Mouse (Mus musculus) macrophage (primary cell): ENCODE results near the gene Hypk. TPM values are rescaled to one million over a fixed set of nuclear protein-coding genes. Genes with fewer than 3 reads are reported as not detected.

Source experiments
- H3K27ac ChIP-seq: fragments of 350-480 bp; formaldehyde crosslinking; 2 replicates; pipeline ENCODE4 v1.9.0; 2021
- H3K36me3 ChIP-seq: fragments of 350-480 bp; formaldehyde crosslinking; 2 replicates; pipeline ENCODE4 v1.9.0; 2021; ENCODE audit errors: inconsistent target
- H3K4me3 ChIP-seq: fragments of 350-480 bp; formaldehyde crosslinking; 2 replicates; pipeline ENCODE4 v1.9.0; 2021; ENCODE audit errors: inconsistent target
- H3K79me2 ChIP-seq: fragments of 350-480 bp; formaldehyde crosslinking; 2 replicates; pipeline ENCODE4 v1.9.0; 2021; ENCODE audit errors: inconsistent target
- WGBS: methylation state at CpG from one replicate; pipeline ENCODE4 v1.1.7; 2026; ENCODE audit warnings: inconsistent platforms; ENCODE audit not compliant: missing documents; 5-methylcytosine and 5-hydroxymethylcytosine counted together
- polyA plus RNA-seq: library from polyadenylated mRNA; stranded (reverse); fragments of 250-400 nt; gene quantifications from 3 replicates; pipeline ENCODE4 v1.2.4, GENCODE M21; 2018; ENCODE audit warnings: inconsistent platforms
- total RNA-seq, 78 experiments: library from RNA; depleted of rRNA; stranded (reverse); fragments of 250-400 nt; gene quantifications; 1 replicate in 9 of 78; 2 replicates in 24 of 78; 3 replicates in 43 of 78; 4 replicates in 2 of 78; pipeline ENCODE4 v1.2.4; 2018; ENCODE audit warnings: inconsistent platforms in 56 of 78

Gene Hypk
- total RNA-seq (2018; cell fraction: chromatin; rRNA removed): 100 to 1,000 TPM in 2 of 26 experiments, 10 to 100 TPM in 24; 27.9 to 101 (median 70.4) TPM
- total RNA-seq (2018; cell fraction: cytosol; rRNA removed): 10 to 100 TPM in 2 of 26 experiments, 1 to 10 TPM in 24; 1.1 to 20.3 (median 4.7) TPM
- total RNA-seq (2018; cell fraction: nucleus; rRNA removed): 10 to 100 TPM; 20.7 to 70.6 (median 39.9) TPM
- polyA plus RNA-seq: 13.5 to 25.3 TPM (median 20.5 TPM) in 3 replicates

- H3K27ac ChIP-seq: peak within 1 kb of the TSS; percentile 32; the same call in 1 of the 2 replicates
- H3K36me3 ChIP-seq: peaks cover 14% of the 10 kb centered on the region; the same call in 1 of the 2 replicates
- peaks cover 52% of the 10 kb centered on the region for H3K79me2 ChIP-seq
- H3K4me3 ChIP-seq: no peak within 1 kb of the TSS
- 77% methylated on average over 4 of the region's 4 CpGs for WGBS
Measured at GRCm38 (mm10) chr2:121452990-121453389, at the start of gene Hypk. Gene Hypk, plus strand, starts transcription at chr2:121453290.

- H3K36me3 ChIP-seq: no peaks in the 10 kb centered on the region
- H3K79me2 ChIP-seq: no peaks in the 10 kb centered on the region
- H3K4me3 ChIP-seq: no peak overlapping the region
- H3K27ac ChIP-seq: no peak overlapping the region
Measured at GRCm38 (mm10) chr2:121403296-121403695, 49.8 kb upstream of the Hypk start.

DNA sequence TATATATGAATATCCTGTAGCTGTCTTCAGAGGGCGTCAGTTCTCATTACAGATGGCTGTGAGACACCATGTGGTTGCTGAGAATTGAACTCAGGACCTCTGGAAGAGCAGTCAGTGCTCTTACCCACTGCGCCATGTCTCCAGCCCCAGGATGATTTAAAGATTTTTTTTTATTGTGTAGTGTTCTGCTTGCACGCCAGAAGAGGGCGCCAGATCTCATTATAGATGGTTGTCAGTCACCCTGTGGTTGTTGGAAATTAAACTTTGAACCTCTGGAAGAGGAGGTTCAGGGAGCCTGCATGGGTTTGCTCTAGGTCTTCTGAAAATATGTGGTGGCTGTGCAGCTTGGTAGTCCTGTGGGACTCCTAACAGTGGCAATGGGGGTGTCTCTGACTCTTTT, 44.9 kb upstream of the Hypk start:
- Histone ChIP-seq H3K79me2 (no peaks in the 10 kb centered on the region; the same call in 1 of the 2 replicates), H3K36me3 (no peaks in the 10 kb centered on the region), H3K27ac (no peak overlapping the region), H3K4me3 (no peak overlapping the region)
- 44% methylated on average over 4 of the region's 4 CpGs for WGBS

DNA sequence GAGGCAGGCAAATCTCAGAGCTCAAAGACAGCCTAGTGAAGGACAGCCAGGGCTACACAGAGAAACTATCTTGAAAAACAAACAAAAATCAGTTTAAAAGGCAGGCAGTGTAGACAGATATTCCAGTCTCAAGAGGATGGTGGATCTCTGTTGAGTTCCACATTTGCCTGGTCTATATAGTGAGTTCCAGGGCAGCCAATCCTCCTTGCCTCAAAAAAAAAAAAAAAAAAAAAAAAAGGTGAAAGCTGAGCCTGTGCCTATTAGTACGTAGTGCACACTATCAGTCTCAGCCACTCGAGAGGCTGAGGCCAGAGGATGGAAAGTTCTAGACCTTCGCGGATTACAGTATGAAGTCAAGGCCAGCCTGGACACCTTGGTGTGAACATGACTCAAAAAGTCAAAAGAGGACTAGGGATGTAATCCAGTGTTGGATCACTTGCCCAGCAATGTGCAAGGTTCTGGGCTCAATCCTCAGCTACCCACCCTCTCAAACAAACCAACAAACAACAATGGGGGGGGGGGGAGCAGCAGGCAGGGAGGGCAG, 40.2 kb upstream of the Hypk start:
- WGBS: 0% methylated on average over 2 of the region's 4 CpGs
- H3K27ac ChIP-seq: peak overlapping the region; percentile 74
- H3K36me3 ChIP-seq: 0 out of 2 replicates have a peak, but pooled peaks cover 8% of the 10 kb centered on the region
- peak overlapping the region; percentile 57 for H3K4me3 ChIP-seq
- peaks cover 40% of the 10 kb centered on the region for H3K79me2 ChIP-seq

DNA sequence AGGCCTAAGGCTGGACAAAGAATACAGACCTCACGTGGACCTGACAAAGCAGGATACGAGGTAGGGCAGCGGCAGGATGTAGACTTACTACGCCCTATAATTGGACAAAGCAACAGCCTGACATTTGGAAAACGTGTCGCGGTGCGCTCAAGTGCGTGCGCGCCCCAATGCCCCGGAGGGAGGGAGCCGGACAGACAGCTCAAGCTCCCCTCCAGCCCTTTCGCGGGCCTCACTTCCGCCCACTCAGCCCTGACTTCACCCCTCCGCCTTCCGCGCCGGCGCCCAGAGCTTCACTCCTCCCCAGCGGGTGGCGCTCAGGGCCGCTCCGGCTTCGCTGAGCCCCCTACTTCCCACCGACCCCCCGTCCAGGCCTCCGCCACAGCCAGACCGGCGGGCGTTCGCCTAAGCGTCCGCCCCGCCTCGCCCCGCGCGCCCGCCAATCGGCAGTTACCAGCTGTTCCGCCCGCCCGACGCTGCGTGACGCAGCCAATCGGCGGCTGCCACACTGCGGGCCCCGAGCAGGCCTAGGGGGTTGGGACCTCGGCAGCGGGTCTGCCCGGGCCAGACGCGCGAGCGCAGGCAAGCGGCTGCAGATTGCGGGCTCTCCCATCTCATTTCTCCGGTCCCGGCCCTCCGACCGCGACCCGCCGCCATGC, 39.6 kb upstream of the Hypk start, which contains the start of the genes Pdia3 and Catsper2:
Gene Pdia3, plus strand, starts transcription at position 389 of the 656 bp plus-strand sequence.
Gene Catsper2, minus strand, starts transcription at position 406 of the 656 bp plus-strand sequence.
- Histone ChIP-seq H3K79me2 (peaks cover 46% of the 10 kb centered on the region), H3K27ac (peak within 1 kb of the TSS; percentile 74), H3K36me3 (0 out of 2 replicates have a peak, but pooled peaks cover 12% of the 10 kb centered on the region), H3K4me3 (peak within 1 kb of the TSS; percentile 79)
- WGBS: under 1% methylated on average over 45 of the region's 68 CpGs

DNA sequence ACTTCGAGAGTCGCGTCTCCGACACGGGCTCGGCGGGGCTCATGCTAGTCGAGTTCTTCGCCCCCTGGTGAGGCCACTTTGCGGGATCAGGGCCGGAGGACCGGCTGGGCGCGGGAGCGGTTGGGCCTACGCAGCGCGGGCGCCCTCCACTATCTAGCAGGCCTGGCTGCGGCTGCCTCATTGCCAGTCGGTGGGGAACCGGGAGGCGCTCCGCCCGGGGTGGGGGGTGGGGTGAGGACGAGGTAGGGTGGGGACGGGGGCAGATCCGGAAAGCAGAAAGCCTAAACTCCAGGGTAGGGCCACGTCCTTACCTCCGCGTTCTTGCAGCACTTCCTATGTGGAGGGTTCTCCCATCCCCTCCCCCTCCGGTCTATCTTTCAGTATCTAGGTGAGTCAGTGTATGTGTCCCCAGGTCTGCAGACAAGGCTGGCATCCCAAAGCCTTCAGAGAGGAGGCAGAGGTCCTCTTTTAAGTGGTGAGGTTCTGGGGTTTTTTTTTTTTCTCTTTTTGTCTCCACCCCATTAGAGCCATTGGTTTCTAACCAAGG, 38.9 kb upstream of the Hypk start:
- 1% methylated on average over 26 of the region's 32 CpGs for WGBS
- Histone ChIP-seq H3K27ac (peak overlapping the region; percentile 52), H3K36me3 (0 out of 2 replicates have a peak, but pooled peaks cover 12% of the 10 kb centered on the region), H3K79me2 (peaks cover 53% of the 10 kb centered on the region), H3K4me3 (peak overlapping the region; percentile 79)

GRCm38 (mm10) chr2:121415103-121415502, 38.0 kb upstream of the Hypk start:
- 31% methylated on average over 3 of the region's 3 CpGs for WGBS
- 0 out of 2 replicates have a peak, but pooled peaks cover 12% of the 10 kb centered on the region for H3K36me3 ChIP-seq

GRCm38 (mm10) chr2:121415591-121415990, 37.5 kb upstream of the Hypk start:
- Histone ChIP-seq H3K4me3 (peak overlapping the region; percentile 79; the same call in 1 of the 2 replicates), H3K79me2 (peaks cover 67% of the 10 kb centered on the region), H3K36me3 (0 out of 2 replicates have a peak, but pooled peaks cover 12% of the 10 kb centered on the region), H3K27ac (no peak overlapping the region)
- 94% methylated on average over 3 of the region's 3 CpGs for WGBS

More at GRCm38 (mm10) chr2:121415103-121415502, 38.0 kb upstream of the Hypk start:
- peaks cover 62% of the 10 kb centered on the region for H3K79me2 ChIP-seq
- no peak overlapping the region for H3K27ac ChIP-seq
- H3K4me3 ChIP-seq: peak overlapping the region; percentile 79

DNA sequence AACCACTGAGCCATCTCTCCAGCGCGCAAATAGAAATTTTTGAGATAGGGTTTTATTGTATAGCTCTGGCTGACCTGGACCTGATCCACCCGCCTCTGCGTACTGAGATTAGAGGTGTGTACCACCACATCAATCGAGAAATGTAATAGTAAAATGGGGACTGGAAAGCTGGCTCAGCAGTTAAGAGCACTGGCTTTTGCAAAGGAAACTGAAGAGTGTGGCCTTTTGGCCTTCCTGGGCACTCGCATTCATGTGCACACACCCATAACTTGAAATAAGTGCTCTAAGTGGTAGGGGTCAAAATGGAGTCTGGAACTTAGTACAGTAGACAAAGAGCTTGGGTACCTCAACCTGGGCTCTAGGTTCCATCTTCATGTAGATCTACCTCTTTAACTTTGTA, 36.7 kb upstream of the Hypk start:
- WGBS: 94% methylated on average over 6 of the region's 6 CpGs
- Histone ChIP-seq H3K79me2 (peaks cover 75% of the 10 kb centered on the region), H3K4me3 (no peak overlapping the region), H3K27ac (no peak overlapping the region), H3K36me3 (0 out of 2 replicates have a peak, but pooled peaks cover 12% of the 10 kb centered on the region)

- 91% methylated on average over 3 of the region's 3 CpGs for WGBS
- H3K27ac ChIP-seq: no peak overlapping the region
- no peak overlapping the region for H3K4me3 ChIP-seq
- H3K79me2 ChIP-seq: peaks cover 96% of the 10 kb centered on the region
- H3K36me3 ChIP-seq: peaks cover 31% of the 10 kb centered on the region
Measured at GRCm38 (mm10) chr2:121418476-121418875, 34.6 kb upstream of the Hypk start.

DNA sequence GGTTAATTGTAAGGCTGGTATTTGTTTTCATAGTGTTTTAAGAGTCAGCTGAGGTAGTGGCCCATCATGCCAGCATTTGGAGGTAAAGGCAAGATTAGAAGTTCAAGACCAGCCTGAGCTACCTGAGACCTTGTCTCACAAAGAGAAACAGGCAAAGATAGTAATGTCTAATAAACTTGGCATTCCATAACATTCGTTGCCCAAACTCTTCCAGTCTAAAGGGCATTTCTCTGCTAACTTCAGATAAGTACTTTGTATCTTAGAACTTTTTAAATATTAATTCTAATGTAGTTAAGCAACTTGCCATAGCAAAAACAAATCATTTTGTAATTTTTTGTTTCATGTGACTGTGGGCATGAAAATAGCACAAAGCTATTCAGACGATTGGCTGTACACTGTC, 29.9 kb upstream of the Hypk start:
- Histone ChIP-seq H3K4me3 (no peak overlapping the region), H3K79me2 (peaks cover 100% of the 10 kb centered on the region), H3K36me3 (peaks cover 47% of the 10 kb centered on the region), H3K27ac (no peak overlapping the region)
- 88% methylated on average over 2 of the region's 2 CpGs for WGBS

- Histone ChIP-seq H3K4me3 (no peak overlapping the region), H3K27ac (no peak overlapping the region), H3K79me2 (peaks cover 97% of the 10 kb centered on the region), H3K36me3 (peaks cover 67% of the 10 kb centered on the region)
- WGBS: 100% methylated on average over 1 of the region's 2 CpGs
Measured at GRCm38 (mm10) chr2:121425890-121426289, 27.2 kb upstream of the Hypk start.

- no peak overlapping the region for H3K27ac ChIP-seq
- peaks cover 59% of the 10 kb centered on the region for H3K36me3 ChIP-seq
- H3K79me2 ChIP-seq: peaks cover 8% of the 10 kb centered on the region; the same call in 1 of the 2 replicates
- WGBS: 100% methylated on average over 1 of the region's 1 CpGs
- H3K4me3 ChIP-seq: no peak overlapping the region
Measured at GRCm38 (mm10) chr2:121434854-121435253, 18.2 kb upstream of the Hypk start.

DNA sequence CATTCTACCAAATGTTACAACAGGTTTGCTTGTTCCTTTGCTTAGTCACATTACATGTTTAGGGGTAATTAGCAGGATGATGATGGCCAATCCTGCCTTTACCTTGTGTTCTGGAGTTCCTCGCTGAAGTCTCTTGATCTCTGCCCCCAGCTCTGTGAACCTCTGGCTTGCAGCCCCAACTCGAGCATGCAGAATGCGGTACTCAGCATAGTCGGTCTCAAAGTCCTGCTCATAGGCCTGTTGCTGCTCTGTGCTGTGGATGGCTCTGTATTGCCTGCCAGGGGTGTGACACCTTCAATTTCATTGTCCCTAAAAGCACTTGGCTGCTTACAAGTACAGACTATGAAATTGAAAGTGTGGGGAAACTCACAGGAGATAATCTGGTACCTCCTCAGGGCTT, 13.3 kb upstream of the Hypk start:
- peaks cover 12% of the 10 kb centered on the region; the same call in 1 of the 2 replicates for H3K36me3 ChIP-seq
- 91% methylated on average over 4 of the region's 4 CpGs for WGBS
- no peaks in the 10 kb centered on the region for H3K79me2 ChIP-seq
- no peak overlapping the region for H3K27ac ChIP-seq
- H3K4me3 ChIP-seq: no peak overlapping the region
